Mouse (Mus musculus) forebrain, embryonic 14.5 days (tissue): ENCODE measurements at regions not wholly inside any gene's neighbourhood (a gene's known extent, or its start where the extent isn't known, plus 50 kb on each side); places are given as distances from the start of the nearest gene placed in this dataset.

Experiments
- ATAC-seq: fragments of 200-750 bp; cut with Nextera tagmentation; 2 replicates; pipeline ENCODE4 v1.8.0; 2017; ENCODE audit warnings: mild to moderate bottlenecking, moderate library complexity
- DNase-seq: peaks from one replicate; pipeline ENCODE4 v3.0.0-alpha.2; 2015; ENCODE audit warnings: low spot score
- H3K27ac ChIP-seq: fragments of 300-500 bp; sonication (generic); 2 replicates; pipeline ENCODE4 v1.5.1; 2014; ENCODE audit warnings: low read depth, mild to moderate bottlenecking, control low read depth, low read length, moderate library complexity
- H3K27me3 ChIP-seq: fragments of 300-500 bp; sonication (generic); replicated peaks from 2 replicates; pipeline ENCODE4 v1.6.1; 2014; ENCODE audit warnings: low read length, control low read depth, mixed read lengths; ENCODE audit not compliant: control insufficient read depth, insufficient read depth
- H3K36me3 ChIP-seq: fragments of 300-500 bp; sonication (generic); 2 replicates; pipeline ENCODE4 v1.6.1; 2014; ENCODE audit warnings: low read length, control low read depth; ENCODE audit not compliant: control insufficient read depth, insufficient read depth
- H3K4me1 ChIP-seq: fragments of 300-500 bp; sonication (generic); 2 replicates; pipeline ENCODE4 v1.6.1; 2014; ENCODE audit warnings: antibody characterized with exemption, low read length, control low read depth; ENCODE audit not compliant: control insufficient read depth, insufficient read depth
- H3K4me2 ChIP-seq: fragments of 300-500 bp; sonication (generic); 2 replicates; pipeline ENCODE4 v1.6.1; 2014; ENCODE audit warnings: mild to moderate bottlenecking, control low read depth, low read length
- H3K4me3 ChIP-seq: fragments of 300-500 bp; sonication (generic); 2 replicates; pipeline ENCODE4 v1.5.1; 2014; ENCODE audit warnings: low read depth, low read length, control low read depth
- H3K9ac ChIP-seq: fragments of 300-500 bp; sonication (generic); 2 replicates; pipeline ENCODE4 v1.6.1; 2014; ENCODE audit warnings: mild to moderate bottlenecking, low read length, control low read depth, moderate library complexity
- H3K9me3 ChIP-seq: fragments of 300-500 bp; sonication (generic); replicated peaks from 2 replicates; pipeline ENCODE4 v1.6.1; 2016; ENCODE audit warnings: low read length, control low read depth, mixed read lengths; ENCODE audit not compliant: control insufficient read depth
- WGBS: fragments of 180-500 bp; shearing (Covaris S2); extraction: QIAGEN DNeasy Blood & Tissue Kit; methylation state at CpG from one replicate; pipeline ENCODE4 v1.1.7; 2014; 5-methylcytosine and 5-hydroxymethylcytosine counted together

GRCm38 (mm10) chr13:90474507-90474906 lies 385.1 kb upstream of the Xrcc4 start:
- Histone ChIP-seq H3K4me2 (no peak overlapping the region), H3K4me3 (no peak overlapping the region), H3K4me1 (no peaks in the 10 kb centered on the region), H3K27ac (no peak overlapping the region), H3K36me3 (no peaks in the 10 kb centered on the region), H3K27me3 (no peaks in the 10 kb centered on the region), H3K9me3 (no peaks in the 10 kb centered on the region), H3K9ac (no peak overlapping the region)
- ATAC-seq (no peak), DNase-seq (no peak)
- WGBS, result 89% methylated on average over 6 of the region's 6 CpGs

GRCm38 (mm10) chr13:90474053-90474452 lies 384.6 kb upstream of the Xrcc4 start:
- ATAC-seq (no peak), DNase-seq (no peak)
- no peaks in the 10 kb centered on the region for H3K9me3 ChIP-seq
- no peaks in the 10 kb centered on the region for H3K36me3 ChIP-seq
- no peaks in the 10 kb centered on the region for H3K27me3 ChIP-seq
- no peak overlapping the region for H3K27ac ChIP-seq
- no peak overlapping the region for H3K9ac ChIP-seq
- H3K4me1 ChIP-seq, result no peaks in the 10 kb centered on the region
- no peak overlapping the region for H3K4me2 ChIP-seq
- no peak overlapping the region for H3K4me3 ChIP-seq

GRCm38 (mm10) chr13:90473041-90473825 lies 383.8 kb upstream of the Xrcc4 start:
- H3K4me1 ChIP-seq, result no peaks in the 10 kb centered on the region
- H3K4me2 ChIP-seq, result no peak overlapping the region
- no peaks in the 10 kb centered on the region for H3K36me3 ChIP-seq
- H3K27ac ChIP-seq, result no peak overlapping the region
- no peaks in the 10 kb centered on the region for H3K27me3 ChIP-seq
- no peaks in the 10 kb centered on the region for H3K9me3 ChIP-seq
- H3K4me3 ChIP-seq, result no peak overlapping the region
- no peak overlapping the region for H3K9ac ChIP-seq
- 80% methylated on average over 8 of the region's 8 CpGs for WGBS
- ATAC-seq (no peak), DNase-seq (no peak)

GRCm38 (mm10) chr13:90466096-90466495 lies 376.7 kb upstream of the Xrcc4 start:
- Histone ChIP-seq H3K27me3 (no peaks in the 10 kb centered on the region), H3K27ac (no peak overlapping the region), H3K9ac (no peak overlapping the region), H3K4me2 (no peak overlapping the region), H3K9me3 (no peaks in the 10 kb centered on the region), H3K36me3 (no peaks in the 10 kb centered on the region), H3K4me3 (no peak overlapping the region), H3K4me1 (no peaks in the 10 kb centered on the region)
- ATAC-seq (no peak), DNase-seq (no peak)
- 53% methylated on average over 5 of the region's 5 CpGs for WGBS

- WGBS, result 89% methylated on average over 2 of the region's 2 CpGs
- H3K27ac ChIP-seq, result no peak overlapping the region
Observed at GRCm38 (mm10) chr13:90464051-90464450, 374.6 kb upstream of the Xrcc4 start.

GRCm38 (mm10) chr13:90463381-90463780 lies 374.0 kb upstream of the Xrcc4 start:
- DNase-seq, result no peak
- Histone ChIP-seq H3K27me3 (no peaks in the 10 kb centered on the region), H3K9me3 (no peaks in the 10 kb centered on the region), H3K27ac (no peak overlapping the region), H3K36me3 (no peaks in the 10 kb centered on the region), H3K9ac (no peak overlapping the region), H3K4me1 (no peaks in the 10 kb centered on the region), H3K4me2 (no peak overlapping the region), H3K4me3 (no peak overlapping the region)
- WGBS, result 87% methylated on average over 2 of the region's 2 CpGs
- no peak for ATAC-seq

More at GRCm38 (mm10) chr13:90464051-90464450, 374.6 kb upstream of the Xrcc4 start:
- ATAC-seq, result no peak
- H3K27me3 ChIP-seq, result no peaks in the 10 kb centered on the region
- no peak overlapping the region for H3K4me3 ChIP-seq
- no peak overlapping the region for H3K9ac ChIP-seq
- H3K4me2 ChIP-seq, result no peak overlapping the region
- H3K4me1 ChIP-seq, result no peaks in the 10 kb centered on the region
- no peaks in the 10 kb centered on the region for H3K36me3 ChIP-seq
- no peaks in the 10 kb centered on the region for H3K9me3 ChIP-seq
- DNase-seq, result no peak

GRCm38 (mm10) chr13:90454631-90455030 lies 365.2 kb upstream of the Xrcc4 start:
- no peaks in the 10 kb centered on the region for H3K4me1 ChIP-seq
- no peak for DNase-seq
- H3K36me3 ChIP-seq, result no peaks in the 10 kb centered on the region
- peaks cover 5% of the 10 kb centered on the region; the same call in 1 of the 2 replicates for H3K9me3 ChIP-seq
- ATAC-seq, result no peak
- no peak overlapping the region for H3K4me3 ChIP-seq
- no peak overlapping the region for H3K27ac ChIP-seq
- no peak overlapping the region for H3K9ac ChIP-seq
- no peaks in the 10 kb centered on the region for H3K27me3 ChIP-seq
- no peak overlapping the region for H3K4me2 ChIP-seq

GRCm38 (mm10) chr13:90426901-90427300 lies 337.5 kb upstream of the Xrcc4 start:
- Histone ChIP-seq H3K4me1 (no peaks in the 10 kb centered on the region), H3K9ac (no peak overlapping the region), H3K27ac (no peak overlapping the region), H3K27me3 (no peaks in the 10 kb centered on the region), H3K4me3 (no peak overlapping the region), H3K4me2 (no peak overlapping the region), H3K9me3 (no peaks in the 10 kb centered on the region), H3K36me3 (no peaks in the 10 kb centered on the region)
- ATAC-seq, result no peak
- DNase-seq, result no peak
- WGBS, result 84% methylated on average over 3 of the region's 3 CpGs

- H3K4me1 ChIP-seq, result no peaks in the 10 kb centered on the region
- H3K36me3 ChIP-seq, result no peaks in the 10 kb centered on the region
- no peak for DNase-seq
- no peak overlapping the region for H3K4me2 ChIP-seq
- WGBS, result 91% methylated on average over 1 of the region's 1 CpGs
- no peaks in the 10 kb centered on the region for H3K27me3 ChIP-seq
- no peak for ATAC-seq
- no peak overlapping the region for H3K27ac ChIP-seq
- no peak overlapping the region for H3K9ac ChIP-seq
- H3K9me3 ChIP-seq, result no peaks in the 10 kb centered on the region
- H3K4me3 ChIP-seq, result no peak overlapping the region
Observed at GRCm38 (mm10) chr13:90425379-90425778, 336.0 kb upstream of the Xrcc4 start.
